20 mouse cellular contexts compared by ENCODE assay signal in the genomic region with DNA sequence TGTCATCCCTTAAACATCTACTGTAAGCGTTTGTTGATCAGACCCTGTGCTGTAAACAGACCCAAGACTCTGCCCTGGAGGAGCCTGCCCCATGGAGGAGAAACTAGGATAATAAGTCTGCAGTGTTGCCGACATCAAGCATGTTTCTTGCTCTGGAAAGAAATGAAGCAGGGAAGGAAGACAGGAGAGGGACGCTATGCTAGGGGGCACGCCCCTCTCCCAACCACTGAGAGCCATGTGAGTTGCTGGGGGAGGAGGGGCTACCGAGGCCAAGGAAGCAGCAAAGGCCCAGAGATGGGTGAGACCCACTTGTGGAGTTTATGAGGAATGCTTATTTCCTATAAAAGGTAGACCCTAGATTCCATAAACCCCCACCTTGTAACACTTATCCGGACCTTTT. TPM values are rescaled to one million over a fixed set of nuclear protein-coding genes. Genes with fewer than 3 reads are reported as not detected.
DNase-seq lines count a peak whose midpoint lies in the region; ATAC-seq and TF ChIP-seq lines count a peak whose summit lies in the region.
"Had no signal": no experiment of that assay in that cellular context is flagged by ENCODE, and none has a peak within 500 bp of the region (broad histone marks: within the 10 kb centered on the region; RNA-seq: fewer than 3 reads in every experiment).

No protein-coding gene starts in this region.

- ATAC-seq in midbrain, embryonic 11.5 days (ENCODE audit: low FRiP score) = no peak
- peak; percentile 53 for ATAC-seq in forebrain, postnatal 0 days
- ATAC-seq in stomach, embryonic 15.5 days (ENCODE audit: insufficient read depth, low FRiP score, low read depth) = no peak

- no peak overlapping the region for H3K4me2 ChIP-seq in midbrain, embryonic 11.5 days
- H3K4me2 ChIP-seq in forebrain, postnatal 0 days (ENCODE audit: low read depth) = no peak overlapping the region
- H3K4me2 ChIP-seq in stomach, embryonic 15.5 days = no peak overlapping the region
- H3K4me2 ChIP-seq: hindbrain, embryonic 15.5 days; liver, embryonic 13.5 days had no signal

- no peak for TF ChIP-seq CTCF in forebrain, postnatal 0 days (IDR thresholded peaks at IDR 0.05; ENCODE audit: low read depth)

- H3K27ac ChIP-seq in heart, embryonic 10.5 days = peak overlapping the region; percentile 17; the same call in 1 of the 2 replicates
- no peak overlapping the region for H3K27ac ChIP-seq in midbrain, embryonic 11.5 days (ENCODE audit: low read depth, low read length)
- H3K27ac ChIP-seq in midbrain, embryonic 10.5 days (replicated peaks) = no peak overlapping the region
- peak overlapping the region; percentile 75 for H3K27ac ChIP-seq in forebrain, postnatal 0 days (ENCODE audit: low read depth, low read length)
- H3K27ac ChIP-seq in stomach, embryonic 15.5 days = peak overlapping the region; percentile 59; the same call in 1 of the 2 replicates
- H3K27ac ChIP-seq: hindbrain, embryonic 15.5 days; liver, embryonic 13.5 days had no signal

- peaks cover 14% of the 10 kb centered on the region for H3K36me3 ChIP-seq in heart, embryonic 10.5 days
- no peaks in the 10 kb centered on the region; the same call in 1 of the 2 replicates for H3K36me3 ChIP-seq in midbrain, embryonic 11.5 days (ENCODE audit: control insufficient read depth, insufficient read depth, low read length)
- H3K36me3 ChIP-seq in midbrain, embryonic 10.5 days = peaks cover 9% of the 10 kb centered on the region
- peaks cover 17% of the 10 kb centered on the region for H3K36me3 ChIP-seq in forebrain, postnatal 0 days (ENCODE audit: insufficient read depth)
- H3K36me3 ChIP-seq in stomach, embryonic 15.5 days = no peaks in the 10 kb centered on the region

- no peaks in the 10 kb centered on the region for H3K9me3 ChIP-seq in heart, embryonic 10.5 days
- H3K9me3 ChIP-seq in midbrain, embryonic 11.5 days (ENCODE audit: control insufficient read depth, low read length) = no peaks in the 10 kb centered on the region
- H3K9me3 ChIP-seq in midbrain, embryonic 10.5 days (replicated peaks) = no peaks in the 10 kb centered on the region
- no peaks in the 10 kb centered on the region for H3K9me3 ChIP-seq in forebrain, postnatal 0 days (ENCODE audit: low read length)
- H3K9me3 ChIP-seq in stomach, embryonic 15.5 days = no peaks in the 10 kb centered on the region
- H3K9me3 ChIP-seq: hindbrain, embryonic 15.5 days; liver, embryonic 13.5 days had no signal

- no peak overlapping the region for H3K9ac ChIP-seq in midbrain, embryonic 11.5 days (ENCODE audit: low read length)
- 0 out of 2 replicates have a peak overlapping the region, but pooled peaks have one; percentile 25 for H3K9ac ChIP-seq in forebrain, postnatal 0 days
- H3K9ac ChIP-seq in stomach, embryonic 15.5 days = no peak overlapping the region
- H3K9ac ChIP-seq: hindbrain, embryonic 15.5 days; liver, embryonic 13.5 days had no signal

- H3K4me1 ChIP-seq in heart, embryonic 10.5 days = peaks cover 33% of the 10 kb centered on the region
- no peaks in the 10 kb centered on the region for H3K4me1 ChIP-seq in midbrain, embryonic 11.5 days (ENCODE audit: control insufficient read depth, insufficient read depth, low read length)
- H3K4me1 ChIP-seq in midbrain, embryonic 10.5 days = peaks cover 16% of the 10 kb centered on the region
- 0 out of 2 replicates have a peak, but pooled peaks cover 4% of the 10 kb centered on the region for H3K4me1 ChIP-seq in forebrain, postnatal 0 days (ENCODE audit: insufficient read depth)
- peaks cover 5% of the 10 kb centered on the region; the same call in 1 of the 2 replicates for H3K4me1 ChIP-seq in stomach, embryonic 15.5 days

- H3K4me3 ChIP-seq in heart, embryonic 10.5 days = no peak overlapping the region
- no peak overlapping the region for H3K4me3 ChIP-seq in midbrain, embryonic 11.5 days (ENCODE audit: low read depth, low read length)
- H3K4me3 ChIP-seq in midbrain, embryonic 10.5 days = no peak overlapping the region
- H3K4me3 ChIP-seq in forebrain, postnatal 0 days (ENCODE audit: low read depth, low read length) = no peak overlapping the region
- H3K4me3 ChIP-seq in stomach, embryonic 15.5 days (replicated peaks) = no peak overlapping the region
- H3K4me3 ChIP-seq: hindbrain, embryonic 15.5 days; liver, embryonic 13.5 days had no signal

- H3K27me3 ChIP-seq in heart, embryonic 10.5 days (ENCODE audit: insufficient read depth, poor library complexity, severe bottlenecking) = no peaks in the 10 kb centered on the region
- H3K27me3 ChIP-seq in midbrain, embryonic 11.5 days (ENCODE audit: control insufficient read depth, insufficient read depth, low read length) = no peaks in the 10 kb centered on the region
- H3K27me3 ChIP-seq in midbrain, embryonic 10.5 days (ENCODE audit: low read depth, poor library complexity, severe bottlenecking) = no peaks in the 10 kb centered on the region
- no peaks in the 10 kb centered on the region for H3K27me3 ChIP-seq in forebrain, postnatal 0 days (ENCODE audit: insufficient read depth, low read length)
- H3K27me3 ChIP-seq in stomach, embryonic 15.5 days (replicated peaks) = no peaks in the 10 kb centered on the region
- H3K27me3 ChIP-seq: hindbrain, embryonic 15.5 days; liver, embryonic 13.5 days had no signal

- 48% methylated on average over 6 of the region's 6 CpGs for WGBS in heart, embryonic 10.5 days
- WGBS in midbrain, embryonic 11.5 days = 31% methylated on average over 6 of the region's 6 CpGs
- 37% methylated on average over 6 of the region's 6 CpGs for WGBS in midbrain, embryonic 10.5 days
- WGBS in forebrain, postnatal 0 days = 30% methylated on average over 6 of the region's 6 CpGs
- WGBS in stomach, embryonic 15.5 days = 24% methylated on average over 6 of the region's 6 CpGs

- DNase-seq in heart, embryonic 10.5 days (ENCODE audit: low spot score) = peak; percentile 53
- DNase-seq in heart, adult 9 months (ENCODE audit: low spot score in 2 of 2) = no peak
- DNase-seq in midbrain, embryonic 11.5 days (ENCODE audit: low spot score, missing footprints) = peak; percentile 72
- no peak for DNase-seq in midbrain, embryonic 10.5 days (ENCODE audit: low spot score)
- no peak for DNase-seq in forebrain, postnatal 0 days
- no peak for DNase-seq in ovary, adult 18-20 months (ENCODE audit: low spot score)
- DNase-seq in gastrocnemius, adult 8-10 months (ENCODE audit: low spot score in 2 of 2) = no peak
- DNase-seq: adrenal gland, postnatal 25 days; cerebellum, adult 8-10 months; liver, embryonic 13.5 days; lung, postnatal 14 days; retina, postnatal 1 day; thymus, postnatal 25 days had no signal

RNA-seq across cellular contexts. Expression of gene Prnd, which starts 17.6 kb away (rescaled TPM):
- polyA plus RNA-seq in heart, embryonic 10.5 days (2016; fragmentation: Nextera tagmentation; extraction: Ambion mirVana) = 3.1 and 4.6 TPM in 2 replicates
- 5.3 and 6.9 TPM in 2 replicates for polyA plus RNA-seq in midbrain, embryonic 11.5 days (2014; fragmentation: Nextera tagmentation; extraction: Ambion mirVana)
- 3.6 and 5.1 TPM in 2 replicates for polyA plus RNA-seq in midbrain, embryonic 10.5 days (2016; fragmentation: Nextera tagmentation; extraction: Ambion mirVana)
- total RNA-seq in forebrain, postnatal 0 days (2014; rRNA removed) = 3.5 and 4.4 TPM in 2 replicates
- 6.0 and 6.2 TPM in 2 replicates for polyA plus RNA-seq in forebrain, postnatal 0 days (2015; fragmentation: Nextera tagmentation; extraction: Ambion mirVana)
- polyA plus RNA-seq in stomach, embryonic 15.5 days (2015; fragmentation: Nextera tagmentation; extraction: Ambion mirVana) = 40.6 and 47.4 TPM in 2 replicates
- total RNA-seq in gastrocnemius, adult 8-10 months (2022) = under 1 TPM in 2 of 4 experiments, not detected in 2; 0.10 to 0.40 TPM
- total RNA-seq: adrenal gland, postnatal 25 days; layer of hippocampus, adult 18-20 months; megakaryocyte-erythroid progenitor cell, adult 5-6 weeks had no signal

RNA-seq across cellular contexts. Expression of gene Prn, which starts 23.3 kb away (rescaled TPM):
- 0.35 TPM in 1 of 2 replicates, not detected in the other for polyA plus RNA-seq in heart, embryonic 10.5 days (2016; fragmentation: Nextera tagmentation; extraction: Ambion mirVana)
- not detected in 2 replicates for polyA plus RNA-seq in midbrain, embryonic 11.5 days (2014; fragmentation: Nextera tagmentation; extraction: Ambion mirVana)
- polyA plus RNA-seq in midbrain, embryonic 10.5 days (2016; fragmentation: Nextera tagmentation; extraction: Ambion mirVana) = not detected in 2 replicates
- total RNA-seq in forebrain, postnatal 0 days (2014; rRNA removed) = 0.76 TPM in 1 of 2 replicates, not detected in the other
- 0.33 TPM in 1 of 2 replicates, not detected in the other for polyA plus RNA-seq in forebrain, postnatal 0 days (2015; fragmentation: Nextera tagmentation; extraction: Ambion mirVana)
- polyA plus RNA-seq in stomach, embryonic 15.5 days (2015; fragmentation: Nextera tagmentation; extraction: Ambion mirVana) = not detected in 2 replicates
- not detected for total RNA-seq in gastrocnemius, adult 8-10 months (2022)
- total RNA-seq: gastrocnemius, postnatal 4 days; layer of hippocampus, adult 18-20 months; megakaryocyte-erythroid progenitor cell, adult 5-6 weeks had no signal
- polyA plus RNA-seq: heart, embryonic 14.5 days; hindbrain, embryonic 15.5 days; liver, embryonic 13.5 days; small intestine, adult 2 months had no signal

RNA-seq across cellular contexts. Expression of gene Prnp, which starts 23.3 kb away (rescaled TPM):
- 62.6 and 67.0 TPM in 2 replicates for polyA plus RNA-seq in heart, embryonic 10.5 days (2016; fragmentation: Nextera tagmentation; extraction: Ambion mirVana)
- polyA plus RNA-seq in midbrain, embryonic 11.5 days (2014; fragmentation: Nextera tagmentation; extraction: Ambion mirVana) = 27.2 and 29.7 TPM in 2 replicates
- polyA plus RNA-seq in midbrain, embryonic 10.5 days (2016; fragmentation: Nextera tagmentation; extraction: Ambion mirVana) = 18.8 and 32.1 TPM in 2 replicates
- 352 and 356 TPM in 2 replicates for total RNA-seq in forebrain, postnatal 0 days (2014; rRNA removed)
- polyA plus RNA-seq in forebrain, postnatal 0 days (2015; fragmentation: Nextera tagmentation; extraction: Ambion mirVana) = 353 and 423 TPM in 2 replicates
- polyA plus RNA-seq in stomach, embryonic 15.5 days (2015; fragmentation: Nextera tagmentation; extraction: Ambion mirVana) = 73.8 and 82.2 TPM in 2 replicates
- total RNA-seq in gastrocnemius, adult 8-10 months (2022) = 100 to 1,000 TPM in 2 of 4 experiments, 10 to 100 TPM in 2; 99.4 to 117 (median 102) TPM

Comparison
In these comparisons a context has a peak if more than half of its experiments do, and no peak if none do; other contexts are left out.
1. DNase-seq: peak in heart, embryonic 10.5 days (single experiment) and midbrain, embryonic 11.5 days (single experiment); none in heart, adult 9 months (0 of 2), midbrain, embryonic 10.5 days (single experiment), forebrain, postnatal 0 days (single experiment), ovary, adult 18-20 months (single experiment) and gastrocnemius, adult 8-10 months (0 of 2).
2. H3K27ac ChIP-seq: peak in heart, embryonic 10.5 days (single experiment), forebrain, postnatal 0 days (single experiment) and stomach, embryonic 15.5 days (single experiment); none in midbrain, embryonic 11.5 days (single experiment) and midbrain, embryonic 10.5 days (single experiment).